Mouse (Mus musculus) small intestine, adult 2 months (tissue): ENCODE data around the gene Gm10401.

Experiments
- CTCF ChIP-seq: fragments of 200-500 bp; IDR thresholded peaks from 2 replicates; pipeline ENCODE4 v1.5.1; 2012; ENCODE audit warnings: low read depth, mild to moderate bottlenecking, control low read depth, inconsistent platforms, low read length, moderate library complexity, mixed read lengths; ENCODE audit not compliant: insufficient replicate concordance, insufficient read length; ENCODE audit errors: extremely low read depth
- POLR2A ChIP-seq: fragments of 200-500 bp; IDR thresholded peaks from 2 replicates; pipeline ENCODE4 v1.6.1; 2012; ENCODE audit warnings: low read depth, mild to moderate bottlenecking, control low read depth, inconsistent platforms, low read length, moderate library complexity

GRCm38 (mm10) chr5:115091015-115091414 is 7.1 kb downstream of the Gm10401 start:
- no peak for TF ChIP-seq CTCF
- TF ChIP-seq POLR2A: no peak
